Mouse (Mus musculus): ENCODE data around the gene Ggt6.

DNA sequence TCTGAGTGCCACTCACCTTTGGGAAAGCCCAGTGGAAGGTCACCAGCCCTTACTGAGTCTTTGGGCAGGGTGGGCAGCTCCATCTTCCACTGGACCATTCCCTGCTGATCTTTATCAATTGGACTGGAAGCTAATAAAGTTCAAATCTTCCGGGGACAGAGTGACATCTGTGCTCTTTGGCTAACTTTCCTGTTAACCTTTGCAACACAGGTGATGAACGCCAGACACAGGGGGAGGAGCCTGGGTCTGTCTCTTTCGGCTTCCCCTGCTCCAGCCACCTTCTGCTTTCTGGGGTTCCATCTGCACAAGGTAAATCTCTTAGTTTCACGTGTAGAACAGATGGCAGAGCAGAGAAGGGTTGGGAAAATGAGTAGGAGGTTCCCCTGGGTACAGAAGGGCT, 3.1 kb downstream of the Ggt6 start:
- TF ChIP-seq POLR2A (IDR thresholded peaks at IDR 0.05; ENCODE audit: borderline replicate concordance, low read depth, low read length), result no peak
- no peak for TF ChIP-seq CTCF (IDR thresholded peaks at IDR 0.05; ENCODE audit: low read depth, low read length)
